Comparison of ENCODE assay signal across 14 mouse cellular contexts in genomic region chr16:87348133-87348532, GRCm38 (mm10). TPM values are rescaled to one million over a fixed set of nuclear protein-coding genes. Genes with fewer than 3 reads are reported as not detected.
DNase-seq lines count a peak whose midpoint lies in the region; ATAC-seq and TF ChIP-seq lines count a peak whose summit lies in the region.
"Had no signal": no experiment of that assay in that cellular context is flagged by ENCODE, and none has a peak within 500 bp of the region (broad histone marks: within the 10 kb centered on the region; RNA-seq: fewer than 3 reads in every experiment).

No protein-coding gene starts in this region.

- no peak overlapping the region for H3K27ac ChIP-seq in lung, postnatal 0 days (ENCODE audit: low read length)
- H3K27ac ChIP-seq in left cerebral cortex, adult 2 months = no peak overlapping the region
- H3K27ac ChIP-seq: forebrain, embryonic 10.5 days; hindbrain, embryonic 15.5 days; layer of hippocampus, adult 2 months; liver, embryonic 15.5 days had no signal

- H3K36me3 ChIP-seq in lung, postnatal 0 days (ENCODE audit: insufficient read depth, low read length) = no peaks in the 10 kb centered on the region
- H3K36me3 ChIP-seq: forebrain, embryonic 10.5 days; hindbrain, embryonic 15.5 days; liver, embryonic 15.5 days had no signal

- H3K27me3 ChIP-seq in lung, postnatal 0 days (replicated peaks; ENCODE audit: insufficient read depth, low read length) = no peaks in the 10 kb centered on the region
- H3K27me3 ChIP-seq: hindbrain, embryonic 15.5 days had no signal

- peak; percentile 12; the same call in 1 of the 2 replicates for TF ChIP-seq CTCF in lung, postnatal 0 days (IDR thresholded peaks at IDR 0.05)
- no peak for TF ChIP-seq CTCF in left cerebral cortex, adult 2 months (IDR thresholded peaks at IDR 0.05)

- WGBS in lung, postnatal 0 days = 89% methylated on average over 2 of the region's 2 CpGs

- H3K4me2 ChIP-seq in lung, postnatal 0 days (replicated peaks; ENCODE audit: low read depth, low read length) = no peak overlapping the region
- H3K4me2 ChIP-seq: hindbrain, embryonic 15.5 days; liver, embryonic 15.5 days had no signal

- H3K9me3 ChIP-seq in lung, postnatal 0 days (ENCODE audit: low read length) = no peaks in the 10 kb centered on the region
- H3K9me3 ChIP-seq: forebrain, embryonic 10.5 days; hindbrain, embryonic 15.5 days; liver, embryonic 15.5 days had no signal

- H3K4me3 ChIP-seq in lung, postnatal 0 days (ENCODE audit: low read depth, low read length) = no peak overlapping the region
- H3K4me3 ChIP-seq in left cerebral cortex, adult 2 months = no peak overlapping the region
- H3K4me3 ChIP-seq: forebrain, embryonic 10.5 days; hindbrain, embryonic 15.5 days; layer of hippocampus, adult 2 months; liver, embryonic 15.5 days had no signal

- peak; percentile 87 for ATAC-seq in lung, postnatal 0 days
- ATAC-seq: midbrain, embryonic 16.5 days had no signal

- intact Hi-C loops in left cerebral cortex, adult 2 months (cut with DNase I) = no loop called here

- peak; percentile 54 for DNase-seq in lung, postnatal 0 days (ENCODE audit: low spot score)
- DNase-seq in lung, postnatal 14 days = no peak
- peak; percentile 25 to 56 for DNase-seq in heart, adult 18-20 months
- peak; percentile 52 for DNase-seq in heart, postnatal 4 days
- DNase-seq in urinary bladder, postnatal 36 days (ENCODE audit: low spot score in 2 of 2) = peak; percentile 35 to 44
- DNase-seq in ovary, postnatal 14 days (ENCODE audit: low spot score) = no peak
- DNase-seq in left cerebral cortex, adult 2 months (ENCODE audit: extremely low spot score in 1 of 2, low spot score in 2 of 2) = no peak
- DNase-seq: gastrocnemius, postnatal 10 days; right cerebral cortex, postnatal 4 days had no signal

- 0 out of 2 replicates have a peak, but pooled peaks have one; percentile 10 for TF ChIP-seq EP300 in lung, postnatal 0 days (IDR thresholded peaks at IDR 0.05)

- no peaks in the 10 kb centered on the region for H3K4me1 ChIP-seq in lung, postnatal 0 days (ENCODE audit: insufficient read depth, low read depth, low read length)
- H3K4me1 ChIP-seq: forebrain, embryonic 10.5 days; hindbrain, embryonic 15.5 days; liver, embryonic 15.5 days had no signal

- no peak overlapping the region for H3K9ac ChIP-seq in lung, postnatal 0 days (replicated peaks; ENCODE audit: low read depth)
- H3K9ac ChIP-seq: hindbrain, embryonic 15.5 days; liver, embryonic 15.5 days had no signal

RNA-seq across cellular contexts. Expression of gene N6amt1, which starts 5.9 kb away (rescaled TPM):
- polyA plus RNA-seq in lung, postnatal 0 days (2015; fragmentation: Nextera tagmentation; extraction: Ambion mirVana) = 20.0 and 23.4 TPM in 2 replicates
- total RNA-seq in heart, adult 18-20 months (2021) = 10 to 100 TPM; 18.6 to 22.4 TPM
- 10 to 100 TPM; 29.1 to 31.5 TPM for total RNA-seq in heart, postnatal 4 days (2021)
- 10 to 100 TPM; 17.9 to 18.3 TPM for total RNA-seq in left cerebral cortex, adult 2 months (2021)

Comparison
In these comparisons a context has a peak if more than half of its experiments do, and no peak if none do; other contexts are left out.
1. DNase-seq: peak in lung, postnatal 0 days (single experiment), heart, adult 18-20 months (2 of 2), heart, postnatal 4 days (single experiment) and urinary bladder, postnatal 36 days (2 of 2); none in lung, postnatal 14 days (single experiment), ovary, postnatal 14 days (single experiment) and left cerebral cortex, adult 2 months (0 of 2).